Mouse (Mus musculus) MEL (cell line): ENCODE results near the gene Acaa1b. TPM values are rescaled to one million over a fixed set of nuclear protein-coding genes. Genes with fewer than 3 reads are reported as not detected.

Source experiments
- DNase-seq: peaks from one replicate; pipeline ENCODE4 v3.0.0; 2011; ENCODE audit warnings: low read depth, low spot score
- H3K27ac ChIP-seq: 2 replicates; pipeline ENCODE4 v1.5.1; 2012; ENCODE audit warnings: low read depth, mild to moderate bottlenecking, control low read depth, low read length, moderate library complexity; ENCODE audit not compliant: control insufficient read depth
- H3K27me3 ChIP-seq, 2 experiments: fragments of 150-350 bp in 1 of 2; sonication (generic) in 1 of 2; 2 replicates each; pipeline ENCODE4 v1.6.1; 2012; ENCODE audit warnings: low read length in 2 of 2, mild to moderate bottlenecking in 2 of 2, improper control_type of control experiment in 1 of 2, moderate library complexity in 1 of 2; ENCODE audit not compliant: insufficient read depth in 2 of 2, control insufficient read depth in 1 of 2
- H3K36me3 ChIP-seq, 2 experiments: 2 replicates each; pipeline ENCODE4 v1.6.1; 2012 to 2014; ENCODE audit warnings: low read length in 2 of 2, improper control_type of control experiment in 1 of 2, inconsistent platforms in 1 of 2, mild to moderate bottlenecking in 1 of 2; ENCODE audit not compliant: insufficient read depth in 2 of 2, control insufficient read depth in 1 of 2
- H3K4me1 ChIP-seq, 2 experiments: fragments of 150-350 bp in 1 of 2; sonication (generic) in 1 of 2; 2 replicates each; pipeline ENCODE4 v1.6.1; 2012; ENCODE audit warnings: low read length in 2 of 2, improper control_type of control experiment in 1 of 2, mild to moderate bottlenecking in 1 of 2; ENCODE audit not compliant: insufficient read depth in 2 of 2, control insufficient read depth in 1 of 2
- H3K4me3 ChIP-seq, 2 experiments: fragments of 150-350 bp in 1 of 2; sonication (generic) in 1 of 2; 2 replicates each; pipeline ENCODE4 v1.5.1; 2012; ENCODE audit warnings: low read depth in 2 of 2, low read length in 2 of 2, mild to moderate bottlenecking in 2 of 2, moderate library complexity in 2 of 2, control low read depth in 1 of 2, improper control_type of control experiment in 1 of 2; ENCODE audit not compliant: control insufficient read depth in 1 of 2, insufficient read depth in 1 of 2
- H3K79me2 ChIP-seq: 2 replicates; pipeline ENCODE4 v1.6.1; 2012; ENCODE audit warnings: mild to moderate bottlenecking, low read length, moderate library complexity; ENCODE audit not compliant: control insufficient read depth, poor library complexity, insufficient read depth
- H3K9ac ChIP-seq: 2 replicates; pipeline ENCODE4 v1.6.1; 2012; ENCODE audit warnings: low read depth, mild to moderate bottlenecking, control low read depth, low read length, moderate library complexity; ENCODE audit not compliant: control insufficient read depth, poor library complexity, severe bottlenecking
- H3K9me3 ChIP-seq: fragments of 150-350 bp; sonication (generic); replicated peaks from 2 replicates; pipeline ENCODE4 v1.6.1; 2012; ENCODE audit warnings: mild to moderate bottlenecking, low read length, improper control_type of control experiment, moderate library complexity; ENCODE audit not compliant: insufficient read depth
- BHLHE40 ChIP-seq: IDR thresholded peaks from 2 replicates; pipeline ENCODE4 v1.6.1; 2012; ENCODE audit warnings: low read depth, mild to moderate bottlenecking, inconsistent platforms, low read length, improper control_type of control experiment, borderline replicate concordance
- EP300 ChIP-seq, 2 experiments: IDR thresholded peaks; 2 replicates each; pipeline ENCODE4 v1.6.1; 2011; ENCODE audit warnings: improper control_type of control experiment in 2 of 2, low read length in 2 of 2, low read depth in 1 of 2, mild to moderate bottlenecking in 1 of 2
- GABPA ChIP-seq: IDR thresholded peaks from 2 replicates; pipeline ENCODE4 v1.6.1; 2012; ENCODE audit warnings: low read depth, mild to moderate bottlenecking, inconsistent platforms, low read length, improper control_type of control experiment, moderate library complexity
- JUND ChIP-seq: IDR thresholded peaks from 2 replicates; pipeline ENCODE4 v1.6.1; 2011; ENCODE audit warnings: low read depth, mild to moderate bottlenecking, improper control_type of control experiment, low read length
- MAFK ChIP-seq: IDR thresholded peaks from 2 replicates; pipeline ENCODE4 v1.6.1; 2011; ENCODE audit warnings: low read depth, mild to moderate bottlenecking, low read length, improper control_type of control experiment, borderline replicate concordance
- MAX ChIP-seq: IDR thresholded peaks from 2 replicates; pipeline ENCODE4 v1.6.1; 2011; ENCODE audit warnings: low read length, improper control_type of control experiment
- MAZ ChIP-seq: IDR thresholded peaks from 2 replicates; pipeline ENCODE4 v1.6.1; 2012; ENCODE audit warnings: low read depth, mild to moderate bottlenecking, inconsistent platforms, low read length, improper control_type of control experiment
- MXI1 ChIP-seq: IDR thresholded peaks from 2 replicates; pipeline ENCODE4 v1.6.1; 2011; ENCODE audit warnings: mild to moderate bottlenecking, low read depth, low read length, improper control_type of control experiment
- NELFE ChIP-seq: IDR thresholded peaks from 2 replicates; pipeline ENCODE4 v1.6.1; 2011; ENCODE audit warnings: low read depth, low read length, improper control_type of control experiment
- POLR2AphosphoS2 ChIP-seq: IDR thresholded peaks from 2 replicates; pipeline ENCODE4 v1.6.1; 2011; ENCODE audit warnings: low read length, improper control_type of control experiment
- RAD21 ChIP-seq: IDR thresholded peaks from 2 replicates; pipeline ENCODE4 v1.6.1; 2011; ENCODE audit warnings: mild to moderate bottlenecking, low read depth, low read length, improper control_type of control experiment
- RCOR1 ChIP-seq: IDR thresholded peaks from 2 replicates; pipeline ENCODE4 v1.6.1; 2012; ENCODE audit warnings: low read depth, mild to moderate bottlenecking, inconsistent platforms, low read length, improper control_type of control experiment
- SIN3A ChIP-seq: IDR thresholded peaks from 2 replicates; pipeline ENCODE4 v1.6.1; 2012; ENCODE audit warnings: low read length, improper control_type of control experiment, inconsistent platforms
- SMC3 ChIP-seq: IDR thresholded peaks from 2 replicates; pipeline ENCODE4 v1.6.1; 2011; ENCODE audit warnings: low read depth, low read length, improper control_type of control experiment
- TAL1 ChIP-seq: IDR thresholded peaks from 2 replicates; pipeline ENCODE4 v1.6.1; 2012; ENCODE audit warnings: mild to moderate bottlenecking, inconsistent platforms, low read length, moderate library complexity, mixed read lengths
- TCF12 ChIP-seq: IDR thresholded peaks from 2 replicates; pipeline ENCODE4 v1.6.1; 2014; ENCODE audit warnings: low read depth, mild to moderate bottlenecking, inconsistent platforms, low read length, improper control_type of control experiment, moderate library complexity
- UBTF ChIP-seq: IDR thresholded peaks from 2 replicates; pipeline ENCODE4 v1.6.1; 2012; ENCODE audit warnings: low read depth, mild to moderate bottlenecking, inconsistent platforms, low read length, improper control_type of control experiment, moderate library complexity, borderline replicate concordance; ENCODE audit not compliant: insufficient read depth
- USF2 ChIP-seq, 2 experiments: IDR thresholded peaks; 2 replicates each; pipeline ENCODE4 v1.6.1; 2011 to 2012; ENCODE audit warnings: improper control_type of control experiment in 2 of 2, low read length in 2 of 2, borderline replicate concordance in 1 of 2, inconsistent platforms in 1 of 2, low read depth in 1 of 2, mild to moderate bottlenecking in 1 of 2; ENCODE audit not compliant: insufficient read depth in 1 of 2
- ZC3H11A ChIP-seq: IDR thresholded peaks from 2 replicates; pipeline ENCODE4 v1.6.1; 2012; ENCODE audit warnings: low read depth, mild to moderate bottlenecking, inconsistent platforms, low read length, improper control_type of control experiment
- ZKSCAN1 ChIP-seq: IDR thresholded peaks from 2 replicates; pipeline ENCODE4 v1.6.1; 2012; ENCODE audit warnings: low read depth, mild to moderate bottlenecking, inconsistent platforms, low read length, improper control_type of control experiment, moderate library complexity
- ZNF384 ChIP-seq: IDR thresholded peaks from 2 replicates; pipeline ENCODE4 v1.6.1; 2012; ENCODE audit warnings: low read depth, mild to moderate bottlenecking, inconsistent platforms, low read length, improper control_type of control experiment
- polyA plus RNA-seq, 2 experiments: library from polyadenylated mRNA; stranded (reverse) in 1 of 2; unstranded in 1 of 2; fragments of >175 nt in 1 of 2; fragments of >200 nt in 1 of 2; gene quantifications; 2 replicates each; pipeline versions ENCODE4 v1.2.1 to v1.2.4; 2012; ENCODE audit warnings: low replicate concordance in 2 of 2, low read depth in 1 of 2; ENCODE audit not compliant: insufficient read length in 2 of 2, insufficient read depth in 1 of 2, missing spikeins in 1 of 2
- total RNA-seq: library from RNA; depleted of rRNA; stranded (reverse); fragments of 300-350 nt; gene quantifications from 2 replicates; pipeline ENCODE4 v1.2.3, GENCODE M21; 2012

Gene Acaa1b
- total and polyA plus RNA-seq, 3 experiments: 1.3 to 1.9 TPM; not detected in 1

GRCm38 (mm10) chr9:119155416-119155815 is 1.5 kb downstream of the Acaa1b start:
- Histone ChIP-seq H3K9me3 (no peaks in the 10 kb centered on the region), H3K27me3 (peaks cover 0 to 1% of the 10 kb centered on the region in 2 experiments; a peak in 1 of 4 replicates)
- TF ChIP-seq GABPA: no peak
- TF ChIP-seq USF2 (IDR thresholded peaks at IDR 0.05; ENCODE audit: borderline replicate concordance in 1 of 2, insufficient read depth in 1 of 2, low read depth in 1 of 2, low read length in 2 of 2): no peak
- no peak for TF ChIP-seq MAZ
- TF ChIP-seq TCF12: no peak
- TF ChIP-seq ZKSCAN1: no peak
- no peak for TF ChIP-seq POLR2AphosphoS2
- no peak for TF ChIP-seq MXI1
- TF ChIP-seq, all 39 proteins: peak for 0
- Histone ChIP-seq H3K27ac (no peak overlapping the region), H3K4me1 (no peaks in the 10 kb centered on the region), H3K79me2 (no peaks in the 10 kb centered on the region), H3K4me3 (no peak overlapping the region), H3K9ac (no peak overlapping the region), H3K36me3 (no peaks in the 10 kb centered on the region)
- no peak for DNase-seq

DNA sequence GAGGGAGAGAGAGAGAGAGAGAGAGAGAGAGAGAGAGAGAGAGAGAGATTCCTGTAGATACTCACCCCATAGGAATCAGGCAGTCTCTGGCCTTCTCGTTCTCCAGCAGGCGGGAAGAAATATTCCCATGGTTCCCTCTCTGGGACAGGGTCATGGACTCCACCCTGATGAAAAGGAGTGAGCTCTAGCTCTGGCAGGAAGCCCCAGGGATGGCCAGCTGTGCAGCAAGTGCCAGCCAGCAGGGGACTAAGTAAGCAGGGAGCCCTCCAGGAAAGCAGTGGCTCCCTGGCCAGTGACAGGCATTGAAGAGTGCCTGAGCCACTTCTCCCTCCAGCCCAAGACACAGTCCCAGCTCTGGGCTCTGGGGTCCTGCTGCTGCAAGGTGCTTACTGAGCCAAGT is 5.1 kb downstream of the Acaa1b start:
- Histone ChIP-seq H3K9me3 (no peaks in the 10 kb centered on the region), H3K9ac (no peak overlapping the region), H3K4me1 (no peaks in the 10 kb centered on the region), H3K27ac (no peak overlapping the region), H3K27me3 (peaks cover 0 to 1% of the 10 kb centered on the region in 2 experiments; a peak in 1 of 4 replicates), H3K36me3 (no peaks in the 10 kb centered on the region), H3K79me2 (no peaks in the 10 kb centered on the region), H3K4me3 (no peak overlapping the region)
- TF ChIP-seq JUND (no peak), UBTF (no peak), NELFE (no peak), RAD21 (no peak), GABPA (no peak), EP300 (IDR thresholded peaks at IDR 0.05; ENCODE audit: low read depth in 1 of 2, low read length in 2 of 2) (no peak), ZC3H11A (no peak), TAL1 (no peak), MAX (no peak), MAFK (no peak), USF2 (IDR thresholded peaks at IDR 0.05; ENCODE audit: borderline replicate concordance in 1 of 2, insufficient read depth in 1 of 2, low read depth in 1 of 2, low read length in 2 of 2) (no peak)
- DNase-seq: no peak

GRCm38 (mm10) chr9:119149601-119150000 is 7.3 kb downstream of the Acaa1b start:
- DNase-seq: peak; percentile 71
- TF ChIP-seq SIN3A (peak; percentile 62), USF2 (IDR thresholded peaks at IDR 0.05; ENCODE audit: borderline replicate concordance in 1 of 2, insufficient read depth in 1 of 2, low read depth in 1 of 2, low read length in 2 of 2) (no peak), MXI1 (peak; percentile 58), BHLHE40 (no peak), ZNF384 (no peak), RCOR1 (no peak), SMC3 (peak; percentile 20; the same call in 1 of the 2 replicates)
- TF ChIP-seq, all 39 proteins: peak for 3
- no peaks in the 10 kb centered on the region; a peak in 1 of 4 replicates for H3K27me3 ChIP-seq

More at GRCm38 (mm10) chr9:119149601-119150000, 7.3 kb downstream of the Acaa1b start:
- no peak overlapping the region for H3K27ac ChIP-seq
- no peak overlapping the region for H3K9ac ChIP-seq
- no peaks in the 10 kb centered on the region for H3K36me3 ChIP-seq
- no peak overlapping the region for H3K4me3 ChIP-seq
- H3K9me3 ChIP-seq: no peaks in the 10 kb centered on the region
- H3K4me1 ChIP-seq: no peaks in the 10 kb centered on the region
- H3K79me2 ChIP-seq: no peaks in the 10 kb centered on the region
